Mouse (Mus musculus) gastrocnemius, adult 18-20 months (tissue): Measurements from ENCODE around the gene Zfp964. TPM values are rescaled to one million over a fixed set of nuclear protein-coding genes. Genes with fewer than 3 reads are reported as not detected.
"Not testable (repeated sequence)": the region's sequence is repeated elsewhere in the genome, so short reads cannot be mapped to it uniquely, and the experiment has no call there.

ENCODE experiments used
- DNase-seq: peaks from one replicate; pipeline ENCODE4 v3.0.0; 2021; ENCODE audit warnings: low spot score
- long read RNA-seq, 2 experiments: library from polyadenylated mRNA; stranded (forward); transcript quantifications; one replicate each; pipeline ENCODE4 v2.0.0; 2021
- total RNA-seq, 2 experiments: library from RNA; stranded (reverse); gene quantifications; 2 replicates each; pipeline ENCODE4 v1.2.3; 2021

The Zfp964 gene
- under 1 TPM; 0.53 to 0.88 TPM for total RNA-seq
- long read RNA-seq, experiment 1, partial matches to known transcripts, result 0 of 2 reads
- long read RNA-seq, experiment 1, other reads (novel, unspliced or antisense), result 2 of 2 reads
- long read RNA-seq, experiment 2, result 0 reads

- DNase-seq, result peak; percentile 94
Measured at GRCm38 (mm10) chr8:69654358-69654981, at the start of gene Zfp964. TSS of gene Zfp964 (plus strand) at chr8:69654479.

GRCm38 (mm10) chr8:69614687-69615086 is 39.6 kb upstream of the Zfp964 start:
- no peak for DNase-seq

- DNase-seq, result no peak
Measured at GRCm38 (mm10) chr8:69618078-69618477, 36.2 kb upstream of the Zfp964 start.

- DNase-seq, result peak; percentile 99
Measured at GRCm38 (mm10) chr8:69625095-69625789, 29.0 kb upstream of the Zfp964 start, which contains the start of gene Zfp868. TSS of gene Zfp868 (minus strand) at chr8:69625548.

- no peak for DNase-seq
Measured at GRCm38 (mm10) chr8:69653808-69654357, 396 bp upstream of the Zfp964 start.

GRCm38 (mm10) chr8:69661294-69661693 is 7.0 kb downstream of the Zfp964 start:
- no peak for DNase-seq

GRCm38 (mm10) chr8:69665051-69665450 is 10.8 kb downstream of the Zfp964 start:
- not testable (repeated sequence) for DNase-seq

GRCm38 (mm10) chr8:69701810-69702209 is 47.5 kb downstream of the Zfp964 start:
- no peak for DNase-seq

GRCm38 (mm10) chr8:69710624-69711023 is 56.3 kb downstream of the Zfp964 start, which contains the start of gene Zfp869:
TSS of gene Zfp869 (minus strand) at chr8:69710724.
- not testable (repeated sequence) for DNase-seq

- no peak for DNase-seq
Measured at GRCm38 (mm10) chr8:69713516-69713915, 59.2 kb downstream of the Zfp964 start.

- no peak for DNase-seq
Measured at GRCm38 (mm10) chr8:69715366-69715765, 61.1 kb downstream of the Zfp964 start.

Other genes starting within 250 kb of the Zfp964 start
- gene Gm9495, start 200.9 kb upstream of the Zfp964 start, total RNA-seq, result not detected
- gene Gm7697, start 131.5 kb upstream of the Zfp964 start, total RNA-seq, result not detected
- 1 to 10 TPM; 5.0 to 6.1 TPM for gene Zfp868, start 28.9 kb upstream of the Zfp964 start, total RNA-seq
- gene Zfp869, start 56.2 kb downstream of the Zfp964 start, total RNA-seq, result 10 to 100 TPM; 15.3 to 15.9 TPM
- gene Zfp963, start 95.5 kb downstream of the Zfp964 start, total RNA-seq, result 1 to 10 TPM; 3.2 to 5.0 TPM
- gene Gm20422, start 120.4 kb downstream of the Zfp964 start, total RNA-seq, result 1 to 10 TPM; 3.2 to 3.3 TPM
- gene Atp13a1, start 136.7 kb downstream of the Zfp964 start, total RNA-seq, result 1 to 10 TPM; 8.4 to 9.4 TPM
- 10 to 100 TPM; 14.1 to 14.4 TPM for gene Zfp866, start 136.7 kb downstream of the Zfp964 start, total RNA-seq
- 1 to 10 TPM; 3.5 to 3.8 TPM for gene Gmip, start 154.2 kb downstream of the Zfp964 start, total RNA-seq
- under 1 TPM; 0.05 to 0.07 TPM for gene Lpar2, start 167.9 kb downstream of the Zfp964 start, total RNA-seq
- not detected for gene Pbx4, start 178.0 kb downstream of the Zfp964 start, total RNA-seq
- 1 to 10 TPM; 2.5 to 2.7 TPM for gene Cilp2, start 233.2 kb downstream of the Zfp964 start, total RNA-seq
- not detected for gene Tssk6, start 247.7 kb downstream of the Zfp964 start, total RNA-seq
- gene Ndufa13, start 248.1 kb downstream of the Zfp964 start, total RNA-seq, result 100 to 1,000 TPM; 347 to 364 TPM
- 1 to 10 TPM; 8.3 to 9.7 TPM for gene Yjefn3, start 248.2 kb downstream of the Zfp964 start, total RNA-seq